Mouse (Mus musculus): ENCODE data around the gene Dnm2.

- TF ChIP-seq CTCF (IDR thresholded peaks at IDR 0.05) (no peak), EP300 (IDR thresholded peaks at IDR 0.05) (no peak)
Measured at GRCm38 (mm10) chr9:21484065-21484464, 59.4 kb downstream of the Dnm2 start.

All from lung, postnatal 0 days (tissue).